Mouse (Mus musculus): Measurements from ENCODE around the gene Ip6k1. TPM values are rescaled to one million over a fixed set of nuclear protein-coding genes. Genes with fewer than 3 reads are reported as not detected.

The Ip6k1 gene
- total and polyA plus RNA-seq, 2 experiments from 2014 or later = 25.4 to 102 TPM

DNA sequence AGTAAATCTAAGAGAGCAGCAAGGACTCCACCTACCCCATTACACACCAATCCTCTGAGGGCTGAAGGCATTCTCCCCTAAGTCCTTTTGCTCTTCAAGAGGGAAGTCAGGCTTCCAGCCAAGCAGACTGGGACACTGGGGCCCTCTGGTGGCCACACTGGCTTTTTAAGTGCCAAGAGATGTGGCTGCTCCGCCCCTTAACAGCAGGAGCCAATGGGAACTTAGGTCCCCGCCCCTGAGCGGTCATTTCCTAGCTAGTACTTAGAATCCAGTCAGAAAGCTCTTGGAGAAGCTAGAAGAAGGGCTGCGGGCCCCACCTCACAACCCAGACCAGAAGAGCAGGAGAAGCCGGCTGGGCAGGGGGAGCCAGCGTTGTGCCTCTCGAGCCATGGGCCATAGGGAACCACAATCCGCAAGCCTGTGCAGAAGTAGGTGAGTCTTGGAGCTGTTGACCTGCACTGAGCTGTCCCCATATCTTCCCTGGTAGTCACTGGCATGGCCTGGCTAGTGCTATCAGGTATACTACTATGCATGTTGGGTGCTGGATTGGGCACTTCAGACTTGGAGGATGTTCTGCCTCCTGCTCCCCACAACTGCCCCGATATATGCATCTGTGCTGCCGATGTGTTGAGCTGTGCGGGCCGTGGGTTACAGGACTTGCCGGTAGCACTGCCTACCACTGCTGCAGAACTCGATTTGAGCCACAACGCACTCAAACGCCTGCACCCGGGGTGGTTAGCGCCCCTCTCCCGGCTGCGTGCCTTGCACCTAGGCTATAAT lies 50.8 kb downstream of the Ip6k1 start, which contains the start of gene Amigo3:
Amigo3 (plus strand) TSS at position 275 of the 780 bp plus-strand sequence.
- Histone ChIP-seq H3K27me3 (ENCODE audit: control insufficient read depth, insufficient read depth, low read length) (no peaks in the 10 kb centered on the region), H3K4me1 (ENCODE audit: control insufficient read depth, insufficient read depth) (peaks cover 10% of the 10 kb centered on the region), H3K27ac (ENCODE audit: low read depth) (peak within 1 kb of the TSS; percentile 69; the same call in 1 of the 2 replicates), H3K4me3 (ENCODE audit: low read depth, low read length) (peak within 1 kb of the TSS; percentile 20; the same call in 1 of the 2 replicates), H3K4me2 (ENCODE audit: low read depth, low read length) (peak within 1 kb of the TSS; percentile 62), H3K9ac (replicated peaks; ENCODE audit: low read depth, low read length) (no peak within 1 kb of the TSS; the same call in 1 of the 2 replicates), H3K9me3 (replicated peaks; ENCODE audit: control insufficient read depth, low read length) (no peaks in the 10 kb centered on the region), H3K36me3 (replicated peaks; ENCODE audit: control insufficient read depth, insufficient read depth, low read length) (peaks cover 50% of the 10 kb centered on the region)
- peak; percentile 63 for ATAC-seq (ENCODE audit: insufficient read depth, low read depth)
- 53% methylated on average over 20 of the region's 20 CpGs for WGBS
- peak; percentile 98 for DNase-seq (ENCODE audit: low spot score)
- TF ChIP-seq EP300 (IDR thresholded peaks at IDR 0.05; ENCODE audit: low read depth) (no peak), CTCF (IDR thresholded peaks at IDR 0.05; ENCODE audit: low read depth) (peak; percentile 92)

DNA sequence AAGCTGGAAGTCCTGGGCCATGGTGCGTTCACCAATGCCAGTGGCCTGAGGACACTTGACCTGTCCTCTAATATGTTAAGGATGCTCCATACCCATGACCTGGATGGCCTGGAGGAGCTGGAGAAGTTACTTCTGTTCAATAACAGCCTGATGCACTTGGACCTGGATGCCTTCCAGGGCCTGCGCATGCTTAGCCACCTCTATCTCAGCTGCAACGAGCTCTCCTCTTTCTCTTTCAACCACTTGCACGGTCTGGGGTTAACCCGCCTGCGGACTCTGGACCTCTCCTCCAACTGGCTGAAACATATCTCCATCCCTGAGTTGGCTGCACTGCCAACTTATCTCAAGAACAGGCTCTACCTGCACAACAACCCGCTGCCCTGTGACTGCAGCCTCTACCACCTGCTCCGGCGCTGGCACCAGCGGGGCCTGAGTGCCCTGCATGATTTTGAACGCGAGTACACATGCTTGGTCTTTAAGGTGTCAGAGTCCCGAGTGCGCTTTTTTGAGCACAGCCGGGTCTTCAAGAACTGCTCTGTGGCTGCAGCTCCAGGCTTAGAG lies 51.4 kb downstream of the Ip6k1 start:
- Histone ChIP-seq H3K27ac (ENCODE audit: low read depth) (no peak overlapping the region), H3K9me3 (replicated peaks; ENCODE audit: control insufficient read depth, low read length) (no peaks in the 10 kb centered on the region), H3K4me3 (ENCODE audit: low read depth, low read length) (no peak overlapping the region), H3K27me3 (ENCODE audit: control insufficient read depth, insufficient read depth, low read length) (no peaks in the 10 kb centered on the region), H3K36me3 (replicated peaks; ENCODE audit: control insufficient read depth, insufficient read depth, low read length) (peaks cover 56% of the 10 kb centered on the region), H3K9ac (replicated peaks; ENCODE audit: low read depth, low read length) (no peak overlapping the region; the same call in 1 of the 2 replicates), H3K4me1 (ENCODE audit: control insufficient read depth, insufficient read depth) (peaks cover 5% of the 10 kb centered on the region; the same call in 1 of the 2 replicates), H3K4me2 (ENCODE audit: low read depth, low read length) (no peak overlapping the region)
- TF ChIP-seq CTCF (IDR thresholded peaks at IDR 0.05; ENCODE audit: low read depth) (no peak), EP300 (IDR thresholded peaks at IDR 0.05; ENCODE audit: low read depth) (no peak)
- 81% methylated on average over 15 of the region's 15 CpGs for WGBS
- DNase-seq (ENCODE audit: low spot score) = no peak
- no peak for ATAC-seq (ENCODE audit: insufficient read depth, low read depth)

DNA sequence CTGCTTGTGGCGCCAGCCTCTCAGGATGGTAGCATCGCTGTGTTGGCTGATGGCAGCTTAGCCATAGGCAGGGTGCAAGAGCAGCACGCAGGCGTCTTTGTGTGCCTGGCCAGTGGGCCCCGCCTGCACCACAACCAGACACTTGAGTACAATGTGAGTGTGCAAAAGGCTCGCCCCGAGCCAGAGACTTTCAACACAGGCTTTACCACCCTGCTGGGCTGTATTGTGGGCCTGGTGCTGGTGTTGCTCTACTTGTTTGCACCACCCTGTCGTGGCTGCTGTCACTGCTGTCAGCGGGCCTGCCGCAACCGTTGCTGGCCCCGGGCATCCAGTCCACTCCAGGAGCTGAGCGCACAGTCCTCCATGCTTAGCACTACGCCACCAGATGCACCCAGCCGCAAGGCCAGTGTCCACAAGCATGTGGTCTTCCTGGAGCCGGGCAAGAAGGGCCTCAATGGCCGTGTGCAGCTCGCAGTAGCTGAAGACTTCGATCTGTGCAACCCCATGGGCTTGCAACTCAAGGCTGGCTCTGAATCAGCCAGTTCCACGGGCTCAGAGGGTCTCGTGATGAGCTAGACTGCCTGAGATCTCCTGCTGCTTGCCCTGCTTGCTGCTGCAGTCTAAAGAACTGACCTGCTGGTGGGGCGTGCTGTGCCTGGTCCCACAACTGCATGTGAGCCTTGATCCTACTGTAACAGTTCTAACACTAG lies 52.2 kb downstream of the Ip6k1 start:
- H3K9ac ChIP-seq (replicated peaks; ENCODE audit: low read depth, low read length) = no peak overlapping the region
- H3K27me3 ChIP-seq (ENCODE audit: control insufficient read depth, insufficient read depth, low read length) = no peaks in the 10 kb centered on the region
- H3K9me3 ChIP-seq (replicated peaks; ENCODE audit: control insufficient read depth, low read length) = no peaks in the 10 kb centered on the region
- TF ChIP-seq CTCF (IDR thresholded peaks at IDR 0.05; ENCODE audit: low read depth) = no peak
- no peak for TF ChIP-seq EP300 (IDR thresholded peaks at IDR 0.05; ENCODE audit: low read depth)
- no peak for ATAC-seq (ENCODE audit: insufficient read depth, low read depth)
- DNase-seq (ENCODE audit: low spot score) = no peak
- H3K4me2 ChIP-seq (ENCODE audit: low read depth, low read length) = no peak overlapping the region
- H3K27ac ChIP-seq (ENCODE audit: low read depth) = no peak overlapping the region
- 84% methylated on average over 22 of the region's 22 CpGs for WGBS
- peaks cover 64% of the 10 kb centered on the region for H3K36me3 ChIP-seq (replicated peaks; ENCODE audit: control insufficient read depth, insufficient read depth, low read length)
- H3K4me3 ChIP-seq (ENCODE audit: low read depth, low read length) = no peak overlapping the region
- peaks cover 5% of the 10 kb centered on the region; the same call in 1 of the 2 replicates for H3K4me1 ChIP-seq (ENCODE audit: control insufficient read depth, insufficient read depth)

DNA sequence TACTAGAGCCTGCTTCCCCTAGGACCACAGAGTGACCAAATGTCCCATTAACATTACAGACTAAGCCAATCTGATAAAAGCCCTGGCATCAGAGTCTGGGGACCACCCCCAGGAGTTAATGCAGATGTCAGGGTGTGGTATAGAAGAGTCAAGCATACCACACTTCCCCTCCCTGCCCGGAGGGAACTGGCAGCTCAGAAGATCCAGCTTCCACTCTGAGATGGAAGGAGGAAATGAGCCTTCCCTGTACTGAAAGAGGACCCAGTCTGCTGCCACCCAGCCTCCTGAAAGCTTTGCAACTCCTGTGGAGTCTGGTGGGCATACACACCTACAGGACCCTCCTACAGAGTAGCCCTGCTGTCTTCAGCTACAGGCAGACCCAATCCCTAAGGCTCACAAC lies 52.8 kb downstream of the Ip6k1 start:
- Histone ChIP-seq H3K27ac (ENCODE audit: low read depth) (no peak overlapping the region), H3K4me1 (ENCODE audit: control insufficient read depth, insufficient read depth) (peaks cover under 1% of the 10 kb centered on the region; the same call in 1 of the 2 replicates), H3K36me3 (replicated peaks; ENCODE audit: control insufficient read depth, insufficient read depth, low read length) (peaks cover 69% of the 10 kb centered on the region), H3K9ac (replicated peaks; ENCODE audit: low read depth, low read length) (no peak overlapping the region), H3K27me3 (ENCODE audit: control insufficient read depth, insufficient read depth, low read length) (no peaks in the 10 kb centered on the region), H3K9me3 (replicated peaks; ENCODE audit: control insufficient read depth, low read length) (no peaks in the 10 kb centered on the region), H3K4me3 (ENCODE audit: low read depth, low read length) (no peak overlapping the region), H3K4me2 (ENCODE audit: low read depth, low read length) (no peak overlapping the region)
- TF ChIP-seq EP300 (IDR thresholded peaks at IDR 0.05; ENCODE audit: low read depth) = no peak
- no peak for TF ChIP-seq CTCF (IDR thresholded peaks at IDR 0.05; ENCODE audit: low read depth)
- WGBS = 63% methylated on average over 1 of the region's 1 CpGs
- DNase-seq (ENCODE audit: low spot score) (no peak), ATAC-seq (ENCODE audit: insufficient read depth, low read depth) (no peak)

DNA sequence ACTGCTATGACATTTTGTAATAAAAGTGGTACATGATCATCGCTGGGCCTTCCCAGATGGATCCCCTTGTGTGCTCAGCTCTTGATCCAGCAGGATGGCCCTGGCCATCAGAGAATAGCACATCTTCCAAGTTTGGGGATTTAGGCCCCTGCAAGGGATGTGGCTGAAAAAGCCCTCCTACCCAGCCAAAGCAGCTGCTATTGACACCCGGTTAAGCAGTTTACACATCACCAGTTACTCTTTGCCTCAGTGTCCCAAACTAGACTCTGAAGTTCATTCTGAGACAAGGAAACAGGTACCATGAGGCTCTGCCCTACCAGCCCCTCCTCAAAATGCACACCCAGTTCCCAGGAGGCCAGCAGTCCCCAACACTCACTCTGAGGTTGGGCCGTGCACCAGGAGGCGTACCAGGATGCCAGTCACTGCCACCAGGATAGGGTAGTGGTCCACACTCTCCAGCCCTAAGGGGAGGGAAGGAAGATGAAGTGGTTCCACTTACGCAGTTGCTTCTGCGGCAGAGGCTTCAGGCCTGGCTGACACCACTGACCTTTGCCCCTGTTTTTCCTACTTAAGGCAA lies 53.4 kb downstream of the Ip6k1 start:
- no peak for ATAC-seq (ENCODE audit: insufficient read depth, low read depth)
- 85% methylated on average over 6 of the region's 6 CpGs for WGBS
- H3K4me1 ChIP-seq (ENCODE audit: control insufficient read depth, insufficient read depth) = no peaks in the 10 kb centered on the region; the same call in 1 of the 2 replicates

More for the DNA sequence above, 53.4 kb downstream of the Ip6k1 start:
- H3K36me3 ChIP-seq (replicated peaks; ENCODE audit: control insufficient read depth, insufficient read depth, low read length) = peaks cover 71% of the 10 kb centered on the region
- H3K9ac ChIP-seq (replicated peaks; ENCODE audit: low read depth, low read length) = no peak overlapping the region
- no peak overlapping the region for H3K4me2 ChIP-seq (ENCODE audit: low read depth, low read length)
- no peak for DNase-seq (ENCODE audit: low spot score)
- no peak overlapping the region for H3K27ac ChIP-seq (ENCODE audit: low read depth)
- H3K9me3 ChIP-seq (replicated peaks; ENCODE audit: control insufficient read depth, low read length) = no peaks in the 10 kb centered on the region
- no peaks in the 10 kb centered on the region for H3K27me3 ChIP-seq (ENCODE audit: control insufficient read depth, insufficient read depth, low read length)
- no peak for TF ChIP-seq CTCF (IDR thresholded peaks at IDR 0.05; ENCODE audit: low read depth)
- H3K4me3 ChIP-seq (ENCODE audit: low read depth, low read length) = no peak overlapping the region
